Comparison of ENCODE assay signal across 21 mouse cellular contexts in the genomic region with DNA sequence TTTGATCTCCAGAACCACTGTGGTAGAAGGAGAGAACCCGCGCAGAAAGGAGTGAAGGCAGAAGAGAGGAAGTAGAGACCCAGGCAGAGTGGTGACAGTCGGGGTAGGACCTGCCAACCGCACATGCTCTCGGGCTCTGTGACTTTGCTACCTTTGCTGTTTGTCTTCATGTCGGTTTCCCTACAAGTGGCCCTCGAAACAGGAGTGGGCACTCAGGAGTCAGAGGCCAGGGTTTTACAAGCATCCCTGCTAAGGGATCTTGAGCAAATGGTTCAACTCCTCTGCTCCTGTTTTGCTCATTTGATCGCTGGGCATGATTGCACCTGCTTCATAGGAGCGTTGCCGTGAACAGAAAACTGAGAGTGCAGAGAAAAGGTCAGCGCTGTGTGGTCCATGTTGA. TPM values are rescaled to one million over a fixed set of nuclear protein-coding genes. Genes with fewer than 3 reads are reported as not detected.
"Had no signal": no experiment of that assay in that cellular context is flagged by ENCODE, and none has a peak within 500 bp of the region (broad histone marks: within the 10 kb centered on the region; RNA-seq: fewer than 3 reads in every experiment).

No protein-coding gene starts in this region.

- H3K9me3 ChIP-seq: liver, embryonic 13.5 days; liver, embryonic 15.5 days; lung, embryonic 15.5 days; megakaryocyte, embryonic 14.5 days; midbrain, embryonic 13.5 days; midbrain, embryonic 15.5 days; neural tube, embryonic 12.5 days had no signal

- H3K27me3 ChIP-seq: liver, embryonic 13.5 days; liver, embryonic 15.5 days; midbrain, embryonic 13.5 days; midbrain, embryonic 15.5 days; neural tube, embryonic 12.5 days had no signal

- H3K4me3 ChIP-seq: liver, embryonic 13.5 days; liver, embryonic 15.5 days; lung, embryonic 15.5 days; megakaryocyte, embryonic 14.5 days; midbrain, embryonic 13.5 days; midbrain, embryonic 15.5 days; neural tube, embryonic 12.5 days had no signal

- H3K4me1 ChIP-seq: liver, embryonic 13.5 days; liver, embryonic 15.5 days; lung, embryonic 15.5 days; megakaryocyte, embryonic 14.5 days; neural tube, embryonic 12.5 days had no signal

- H3K9ac ChIP-seq: liver, embryonic 13.5 days; liver, embryonic 15.5 days; liver, postnatal 0 days; lung, embryonic 15.5 days; midbrain, embryonic 13.5 days; midbrain, embryonic 15.5 days; neural tube, embryonic 12.5 days had no signal

- H3K27ac ChIP-seq: liver, embryonic 13.5 days; liver, embryonic 15.5 days; lung, embryonic 15.5 days; macrophage; midbrain, embryonic 13.5 days; neural tube, embryonic 12.5 days had no signal

- H3K4me2 ChIP-seq: liver, embryonic 11.5 days; liver, embryonic 13.5 days; liver, embryonic 15.5 days; lung, embryonic 15.5 days; midbrain, embryonic 11.5 days; midbrain, embryonic 13.5 days; midbrain, embryonic 15.5 days; neural tube, embryonic 12.5 days had no signal

- H3K36me3 ChIP-seq: liver, embryonic 13.5 days; liver, embryonic 15.5 days; lung, embryonic 15.5 days; midbrain, embryonic 13.5 days; midbrain, embryonic 15.5 days; neural tube, embryonic 12.5 days had no signal

- ATAC-seq: liver, postnatal 0 days had no signal

- DNase-seq: liver, embryonic 13.5 days; liver, postnatal 0 days; retina, postnatal 1 day; right cerebral cortex, adult 18-20 months; right cerebral cortex, postnatal 25 days; right cerebral cortex, postnatal 4 days; spleen, adult 18-20 months; thymus, adult 18-20 months; thymus, postnatal 14 days; thymus, postnatal 36 days had no signal

RNA-seq across cellular contexts. Expression of gene Kcnd3, which starts 15.2 kb away (rescaled TPM):
- total RNA-seq: monocyte, adult 5-6 weeks; neutrophil, adult 5-6 weeks had no signal
- polyA plus RNA-seq: macrophage had no signal
